Mouse (Mus musculus): ENCODE results near the gene Tlcd1. TPM values are rescaled to one million over a fixed set of nuclear protein-coding genes. Genes with fewer than 3 reads are reported as not detected.

Tlcd1 gene
- polyA plus RNA-seq, 2 experiments = 21.4 to 48.4 TPM

- H3K36me3 ChIP-seq (ENCODE audit: control insufficient read depth, insufficient read depth, low read length) = peaks cover 6% of the 10 kb centered on the region; the same call in 1 of the 2 replicates
- peaks cover 12% of the 10 kb centered on the region for H3K4me1 ChIP-seq (ENCODE audit: control insufficient read depth, insufficient read depth, low read length)
- H3K4me2 ChIP-seq (replicated peaks; ENCODE audit: low read depth, low read length, severe bottlenecking) = no peak overlapping the region
- no peak overlapping the region for H3K9ac ChIP-seq (ENCODE audit: low read depth, low read length, severe bottlenecking)
- no peak for TF ChIP-seq POLR2A (IDR thresholded peaks at IDR 0.05; ENCODE audit: borderline replicate concordance, extremely low read depth, insufficient read depth, insufficient read length)
- no peaks in the 10 kb centered on the region for H3K27me3 ChIP-seq (ENCODE audit: control insufficient read depth, insufficient read depth, low read length)
- no peak overlapping the region for H3K4me3 ChIP-seq (replicated peaks; ENCODE audit: low read length)
- no peaks in the 10 kb centered on the region for H3K9me3 ChIP-seq (ENCODE audit: control insufficient read depth, low read length)
- no peak overlapping the region for H3K27ac ChIP-seq (replicated peaks; ENCODE audit: low read depth, low read length)
- ATAC-seq (ENCODE audit: low FRiP score, low read depth) (no peak), DNase-seq (ENCODE audit: low spot score) (no peak)
- 58% methylated on average over 19 of the region's 19 CpGs for WGBS
Measured at GRCm38 (mm10) chr11:78168541-78169468, 7.7 kb upstream of the Tlcd1 start.

- no peak for TF ChIP-seq POLR2A (IDR thresholded peaks at IDR 0.05; ENCODE audit: borderline replicate concordance, extremely low read depth, insufficient read depth, insufficient read length)
- peaks cover 6% of the 10 kb centered on the region; the same call in 1 of the 2 replicates for H3K36me3 ChIP-seq (ENCODE audit: control insufficient read depth, insufficient read depth, low read length)
- no peaks in the 10 kb centered on the region for H3K27me3 ChIP-seq (ENCODE audit: control insufficient read depth, insufficient read depth, low read length)
- H3K9me3 ChIP-seq (ENCODE audit: control insufficient read depth, low read length) = no peaks in the 10 kb centered on the region
- no peak overlapping the region for H3K9ac ChIP-seq (ENCODE audit: low read depth, low read length, severe bottlenecking)
- H3K4me3 ChIP-seq (replicated peaks; ENCODE audit: low read length) = no peak overlapping the region
- no peak for DNase-seq (ENCODE audit: low spot score)
- 85% methylated on average over 15 of the region's 15 CpGs for whole genome bisulfite sequencing
- no peak for ATAC-seq (ENCODE audit: low FRiP score, low read depth)
- no peak overlapping the region for H3K4me2 ChIP-seq (replicated peaks; ENCODE audit: low read depth, low read length, severe bottlenecking)
- H3K4me1 ChIP-seq (ENCODE audit: control insufficient read depth, insufficient read depth, low read length) = peaks cover 12% of the 10 kb centered on the region
- H3K27ac ChIP-seq (replicated peaks; ENCODE audit: low read depth, low read length) = no peak overlapping the region
Measured at GRCm38 (mm10) chr11:78170306-78170705, 6.2 kb upstream of the Tlcd1 start.

- 68% methylated on average over 4 of the region's 4 CpGs for WGBS
- H3K27ac ChIP-seq (replicated peaks; ENCODE audit: low read depth, low read length) = no peak overlapping the region
- ATAC-seq (ENCODE audit: low FRiP score, low read depth) (no peak), DNase-seq (ENCODE audit: low spot score) (no peak)
- H3K4me3 ChIP-seq (replicated peaks; ENCODE audit: low read length) = no peak overlapping the region
- H3K9ac ChIP-seq (ENCODE audit: low read depth, low read length, severe bottlenecking) = no peak overlapping the region
- no peaks in the 10 kb centered on the region for H3K27me3 ChIP-seq (ENCODE audit: control insufficient read depth, insufficient read depth, low read length)
- H3K4me2 ChIP-seq (replicated peaks; ENCODE audit: low read depth, low read length, severe bottlenecking) = no peak overlapping the region
- no peak for TF ChIP-seq POLR2A (IDR thresholded peaks at IDR 0.05; ENCODE audit: borderline replicate concordance, extremely low read depth, insufficient read depth, insufficient read length)
- peaks cover 9% of the 10 kb centered on the region for H3K4me1 ChIP-seq (ENCODE audit: control insufficient read depth, insufficient read depth, low read length)
- no peaks in the 10 kb centered on the region for H3K9me3 ChIP-seq (ENCODE audit: control insufficient read depth, low read length)
- H3K36me3 ChIP-seq (ENCODE audit: control insufficient read depth, insufficient read depth, low read length) = peaks cover 6% of the 10 kb centered on the region; the same call in 1 of the 2 replicates
Measured at GRCm38 (mm10) chr11:78171328-78171727, 5.2 kb upstream of the Tlcd1 start.

- H3K4me1 ChIP-seq (ENCODE audit: control insufficient read depth, insufficient read depth, low read length) = peaks cover 8% of the 10 kb centered on the region
- no peak overlapping the region for H3K27ac ChIP-seq (replicated peaks; ENCODE audit: low read depth, low read length)
- TF ChIP-seq POLR2A (IDR thresholded peaks at IDR 0.05; ENCODE audit: borderline replicate concordance, extremely low read depth, insufficient read depth, insufficient read length) = no peak
- H3K9me3 ChIP-seq (ENCODE audit: control insufficient read depth, low read length) = no peaks in the 10 kb centered on the region
- 77% methylated on average over 16 of the region's 16 CpGs for WGBS
- no peak overlapping the region for H3K4me3 ChIP-seq (replicated peaks; ENCODE audit: low read length)
- H3K4me2 ChIP-seq (replicated peaks; ENCODE audit: low read depth, low read length, severe bottlenecking) = no peak overlapping the region
- H3K9ac ChIP-seq (ENCODE audit: low read depth, low read length, severe bottlenecking) = no peak overlapping the region
- peaks cover 6% of the 10 kb centered on the region; the same call in 1 of the 2 replicates for H3K36me3 ChIP-seq (ENCODE audit: control insufficient read depth, insufficient read depth, low read length)
- no peaks in the 10 kb centered on the region for H3K27me3 ChIP-seq (ENCODE audit: control insufficient read depth, insufficient read depth, low read length)
- no peak for ATAC-seq (ENCODE audit: low FRiP score, low read depth)
- DNase-seq (ENCODE audit: low spot score) = no peak
Measured at GRCm38 (mm10) chr11:78172034-78172747, 4.3 kb upstream of the Tlcd1 start.

- Histone ChIP-seq H3K4me3 (replicated peaks; ENCODE audit: low read length) (no peak overlapping the region), H3K36me3 (ENCODE audit: control insufficient read depth, insufficient read depth, low read length) (peaks cover 6% of the 10 kb centered on the region; the same call in 1 of the 2 replicates), H3K27me3 (ENCODE audit: control insufficient read depth, insufficient read depth, low read length) (no peaks in the 10 kb centered on the region), H3K4me2 (replicated peaks; ENCODE audit: low read depth, low read length, severe bottlenecking) (no peak overlapping the region), H3K27ac (replicated peaks; ENCODE audit: low read depth, low read length) (no peak overlapping the region), H3K4me1 (ENCODE audit: control insufficient read depth, insufficient read depth, low read length) (peaks cover 12% of the 10 kb centered on the region), H3K9ac (ENCODE audit: low read depth, low read length, severe bottlenecking) (no peak overlapping the region), H3K9me3 (ENCODE audit: control insufficient read depth, low read length) (no peaks in the 10 kb centered on the region)
- 84% methylated on average over 19 of the region's 19 CpGs for WGBS
- ATAC-seq (ENCODE audit: low FRiP score, low read depth) = no peak
- DNase-seq (ENCODE audit: low spot score) = no peak
- no peak for TF ChIP-seq POLR2A (IDR thresholded peaks at IDR 0.05; ENCODE audit: borderline replicate concordance, extremely low read depth, insufficient read depth, insufficient read length)
Measured at GRCm38 (mm10) chr11:78172748-78173383, 3.6 kb upstream of the Tlcd1 start.
